Mouse (Mus musculus): ENCODE measurements around the gene Gm10563. TPM values are rescaled to one million over a fixed set of nuclear protein-coding genes. Genes with fewer than 3 reads are reported as not detected.

Gm10563 gene
- polyA plus RNA-seq, 1 experiment from 2014 or later: not detected

GRCm38 (mm10) chr4:155569818-155570217, 75.4 kb downstream of the Gm10563 start:
- no peak overlapping the region for H3K4me3 ChIP-seq (ENCODE audit: low read depth, low read length)
- no peaks in the 10 kb centered on the region for H3K9me3 ChIP-seq (ENCODE audit: control insufficient read depth, low read depth, low read length)
- H3K4me1 ChIP-seq (ENCODE audit: control insufficient read depth, insufficient read depth, low read length): peaks cover 10% of the 10 kb centered on the region
- H3K27ac ChIP-seq (ENCODE audit: low read length): no peak overlapping the region
- H3K4me2 ChIP-seq (replicated peaks; ENCODE audit: low read depth, low read length): no peak overlapping the region
- no peaks in the 10 kb centered on the region for H3K36me3 ChIP-seq (ENCODE audit: control insufficient read depth, insufficient read depth, low read length)
- no peaks in the 10 kb centered on the region for H3K27me3 ChIP-seq (ENCODE audit: control insufficient read depth, insufficient read depth, low read length)
- 95% methylated on average over 6 of the region's 6 CpGs for WGBS
- no peak for ATAC-seq (ENCODE audit: insufficient number of reproducible peaks, insufficient read depth, low FRiP score, low read depth)
- no peak overlapping the region for H3K9ac ChIP-seq (replicated peaks; ENCODE audit: low read depth, low read length)

DNA sequence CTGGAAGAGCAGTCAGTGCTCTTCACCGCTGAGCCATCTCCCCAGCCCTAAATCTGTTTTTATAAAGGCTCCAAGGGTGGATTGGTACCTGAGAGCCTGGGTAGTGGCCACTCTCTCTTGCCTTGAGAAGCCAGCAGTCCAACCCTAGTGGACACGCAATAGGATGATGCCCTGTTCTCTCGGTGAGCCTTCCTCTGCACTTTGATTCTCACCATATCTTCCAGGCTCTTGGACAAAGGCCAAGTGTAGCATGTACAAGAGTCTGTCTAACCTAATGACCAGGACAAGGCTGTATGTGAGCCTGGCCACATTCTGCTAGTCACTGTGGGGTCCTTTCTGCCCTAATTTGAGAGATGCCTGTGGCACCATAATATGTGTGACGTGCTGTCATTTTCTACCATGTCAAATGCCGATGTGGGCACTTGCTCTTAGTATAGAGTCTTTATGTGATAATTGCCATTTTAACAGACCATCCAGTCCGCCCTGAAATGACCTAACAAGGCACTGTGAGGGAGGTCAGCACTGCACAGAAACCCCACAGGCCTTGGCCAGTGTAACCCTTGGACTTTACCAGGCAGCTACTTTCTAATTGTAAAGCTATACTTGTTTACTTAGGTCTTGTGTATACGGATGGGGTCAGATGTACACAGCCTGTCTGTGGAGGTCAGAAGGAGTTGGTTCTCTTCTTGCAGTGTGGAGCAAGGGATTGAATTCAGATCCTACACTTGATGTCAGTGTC, 76.4 kb downstream of the Gm10563 start:
- 83% methylated on average over 7 of the region's 7 CpGs for WGBS
- ATAC-seq (ENCODE audit: insufficient number of reproducible peaks, insufficient read depth, low FRiP score, low read depth): no peak
- H3K4me2 ChIP-seq (replicated peaks; ENCODE audit: low read depth, low read length): no peak overlapping the region
- no peaks in the 10 kb centered on the region for H3K27me3 ChIP-seq (ENCODE audit: control insufficient read depth, insufficient read depth, low read length)
- H3K36me3 ChIP-seq (ENCODE audit: control insufficient read depth, insufficient read depth, low read length): no peaks in the 10 kb centered on the region
- no peaks in the 10 kb centered on the region for H3K9me3 ChIP-seq (ENCODE audit: control insufficient read depth, low read depth, low read length)
- H3K4me1 ChIP-seq (ENCODE audit: control insufficient read depth, insufficient read depth, low read length): peaks cover 16% of the 10 kb centered on the region
- H3K9ac ChIP-seq (replicated peaks; ENCODE audit: low read depth, low read length): no peak overlapping the region
- H3K27ac ChIP-seq (ENCODE audit: low read length): no peak overlapping the region
- H3K4me3 ChIP-seq (ENCODE audit: low read depth, low read length): no peak overlapping the region

DNA sequence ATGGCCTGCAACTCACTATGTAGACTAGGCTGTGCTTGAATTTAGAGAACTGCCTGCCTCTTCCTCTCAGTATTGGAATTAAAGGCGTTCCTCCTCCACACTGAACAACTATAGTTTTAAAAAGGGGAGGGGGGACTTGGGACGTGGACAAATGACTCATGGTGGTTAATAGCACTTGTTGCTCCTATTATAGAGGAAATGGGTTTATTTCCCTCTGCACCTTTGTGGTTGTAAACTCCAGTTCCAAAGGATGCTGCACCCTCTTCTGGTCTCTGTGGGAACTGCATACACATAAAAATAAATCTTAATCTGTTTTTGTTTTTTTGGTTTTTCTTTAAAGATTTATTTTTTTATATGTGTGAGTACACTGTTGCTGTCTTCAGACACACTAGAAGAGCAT, 77.0 kb downstream of the Gm10563 start:
- peaks cover 16% of the 10 kb centered on the region for H3K4me1 ChIP-seq (ENCODE audit: control insufficient read depth, insufficient read depth, low read length)
- H3K9ac ChIP-seq (replicated peaks; ENCODE audit: low read depth, low read length): no peak overlapping the region
- H3K9me3 ChIP-seq (ENCODE audit: control insufficient read depth, low read depth, low read length): no peaks in the 10 kb centered on the region
- H3K27ac ChIP-seq (ENCODE audit: low read length): no peak overlapping the region
- no peaks in the 10 kb centered on the region for H3K36me3 ChIP-seq (ENCODE audit: control insufficient read depth, insufficient read depth, low read length)
- no peaks in the 10 kb centered on the region for H3K27me3 ChIP-seq (ENCODE audit: control insufficient read depth, insufficient read depth, low read length)
- no peak overlapping the region for H3K4me3 ChIP-seq (ENCODE audit: low read depth, low read length)
- H3K4me2 ChIP-seq (replicated peaks; ENCODE audit: low read depth, low read length): no peak overlapping the region
- 40% methylated on average over 2 of the region's 2 CpGs for whole genome bisulfite sequencing
- ATAC-seq (ENCODE audit: insufficient number of reproducible peaks, insufficient read depth, low FRiP score, low read depth): no peak

- WGBS: 39% methylated on average over 8 of the region's 8 CpGs
- no peak overlapping the region for H3K27ac ChIP-seq (ENCODE audit: low read length)
- H3K9me3 ChIP-seq (ENCODE audit: control insufficient read depth, low read depth, low read length): no peaks in the 10 kb centered on the region
- no peak overlapping the region for H3K4me2 ChIP-seq (replicated peaks; ENCODE audit: low read depth, low read length)
- H3K4me1 ChIP-seq (ENCODE audit: control insufficient read depth, insufficient read depth, low read length): peaks cover 29% of the 10 kb centered on the region
- no peak overlapping the region for H3K4me3 ChIP-seq (ENCODE audit: low read depth, low read length)
- ATAC-seq (ENCODE audit: insufficient number of reproducible peaks, insufficient read depth, low FRiP score, low read depth): no peak
- no peaks in the 10 kb centered on the region for H3K27me3 ChIP-seq (ENCODE audit: control insufficient read depth, insufficient read depth, low read length)
- H3K9ac ChIP-seq (replicated peaks; ENCODE audit: low read depth, low read length): no peak overlapping the region
- H3K36me3 ChIP-seq (ENCODE audit: control insufficient read depth, insufficient read depth, low read length): no peaks in the 10 kb centered on the region
Measured at GRCm38 (mm10) chr4:155566555-155566954, 78.7 kb downstream of the Gm10563 start.

Other genes with a start within 250 kb of the Gm10563 start
- not detected in 2 replicates for gene Gabrd, start 247.3 kb downstream of the Gm10563 start, polyA plus RNA-seq (2014; fragmentation: Nextera tagmentation; extraction: Ambion mirVana)
- gene Cfap74, start 236.2 kb downstream of the Gm10563 start, polyA plus RNA-seq (2014; fragmentation: Nextera tagmentation; extraction: Ambion mirVana): 2.8 and 3.8 TPM in 2 replicates
- gene Tmem52, start 176.3 kb downstream of the Gm10563 start, polyA plus RNA-seq (2014; fragmentation: Nextera tagmentation; extraction: Ambion mirVana): 0.29 TPM in 1 of 2 replicates, not detected in the other
- gene Gnb1, start 154.0 kb downstream of the Gm10563 start, polyA plus RNA-seq (2014; fragmentation: Nextera tagmentation; extraction: Ambion mirVana): 525 and 534 TPM in 2 replicates
- 78.4 and 83.8 TPM in 2 replicates for gene Nadk, start 83.0 kb downstream of the Gm10563 start, polyA plus RNA-seq (2014; fragmentation: Nextera tagmentation; extraction: Ambion mirVana)
- gene Slc35e2, start 44.0 kb downstream of the Gm10563 start, polyA plus RNA-seq (2014; fragmentation: Nextera tagmentation; extraction: Ambion mirVana): 10.4 TPM in 2 replicates
- gene Cdk11b, start 20.6 kb downstream of the Gm10563 start, polyA plus RNA-seq (2014; fragmentation: Nextera tagmentation; extraction: Ambion mirVana): 57.0 and 57.3 TPM in 2 replicates
- 25.0 and 26.3 TPM in 2 replicates for gene Mmp23, start 8.0 kb upstream of the Gm10563 start, polyA plus RNA-seq (2014; fragmentation: Nextera tagmentation; extraction: Ambion mirVana)
- gene Mib2, start 23.8 kb upstream of the Gm10563 start, polyA plus RNA-seq (2014; fragmentation: Nextera tagmentation; extraction: Ambion mirVana): 18.9 and 21.9 TPM in 2 replicates
- 3.1 and 3.2 TPM in 2 replicates for gene Fndc10, start 48.9 kb upstream of the Gm10563 start, polyA plus RNA-seq (2014; fragmentation: Nextera tagmentation; extraction: Ambion mirVana)
- 140 and 145 TPM in 2 replicates for gene Ssu72, start 59.4 kb upstream of the Gm10563 start, polyA plus RNA-seq (2014; fragmentation: Nextera tagmentation; extraction: Ambion mirVana)
- 0.56 TPM in 2 replicates for gene Tmem240, start 89.4 kb upstream of the Gm10563 start, polyA plus RNA-seq (2014; fragmentation: Nextera tagmentation; extraction: Ambion mirVana)
- 89.1 and 90.9 TPM in 2 replicates for gene Atad3a, start 115.7 kb upstream of the Gm10563 start, polyA plus RNA-seq (2014; fragmentation: Nextera tagmentation; extraction: Ambion mirVana)
- gene Vwa1, start 129.3 kb upstream of the Gm10563 start, polyA plus RNA-seq (2014; fragmentation: Nextera tagmentation; extraction: Ambion mirVana): 26.8 and 28.4 TPM in 2 replicates
- 0.54 and 0.81 TPM in 2 replicates for gene Tmem88b, start 140.5 kb upstream of the Gm10563 start, polyA plus RNA-seq (2014; fragmentation: Nextera tagmentation; extraction: Ambion mirVana)
- 0.38 and 0.46 TPM in 2 replicates for gene Ankrd65, start 145.0 kb upstream of the Gm10563 start, polyA plus RNA-seq (2014; fragmentation: Nextera tagmentation; extraction: Ambion mirVana)
- gene Mrpl20, start 157.5 kb upstream of the Gm10563 start, polyA plus RNA-seq (2014; fragmentation: Nextera tagmentation; extraction: Ambion mirVana): 209 and 211 TPM in 2 replicates
- gene Ccnl2, start 167.1 kb upstream of the Gm10563 start, polyA plus RNA-seq (2014; fragmentation: Nextera tagmentation; extraction: Ambion mirVana): 193 and 209 TPM in 2 replicates
- gene Aurkaip1, start 185.9 kb upstream of the Gm10563 start, polyA plus RNA-seq (2014; fragmentation: Nextera tagmentation; extraction: Ambion mirVana): 125 and 132 TPM in 2 replicates
- 91.5 and 96.7 TPM in 2 replicates for gene Mxra8, start 194.3 kb upstream of the Gm10563 start, polyA plus RNA-seq (2014; fragmentation: Nextera tagmentation; extraction: Ambion mirVana)
- gene Dvl1, start 202.0 kb upstream of the Gm10563 start, polyA plus RNA-seq (2014; fragmentation: Nextera tagmentation; extraction: Ambion mirVana): 6.3 and 6.6 TPM in 2 replicates
- gene Tas1r3, start 218.0 kb upstream of the Gm10563 start, polyA plus RNA-seq (2014; fragmentation: Nextera tagmentation; extraction: Ambion mirVana): 0.32 and 0.35 TPM in 2 replicates
- 16.9 and 17.3 TPM in 2 replicates for gene Cptp, start 224.0 kb upstream of the Gm10563 start, polyA plus RNA-seq (2014; fragmentation: Nextera tagmentation; extraction: Ambion mirVana)
- gene Ints11, start 224.1 kb upstream of the Gm10563 start, polyA plus RNA-seq (2014; fragmentation: Nextera tagmentation; extraction: Ambion mirVana): 67.7 and 70.1 TPM in 2 replicates
- gene Pusl1, start 246.4 kb upstream of the Gm10563 start, polyA plus RNA-seq (2014; fragmentation: Nextera tagmentation; extraction: Ambion mirVana): 45.7 and 50.5 TPM in 2 replicates
- gene Acap3, start 246.4 kb upstream of the Gm10563 start, polyA plus RNA-seq (2014; fragmentation: Nextera tagmentation; extraction: Ambion mirVana): 16.0 and 19.4 TPM in 2 replicates

Data from stomach, embryonic 14.5 days (tissue).